27 mouse cellular contexts compared by ENCODE assay signal in the genomic region with DNA sequence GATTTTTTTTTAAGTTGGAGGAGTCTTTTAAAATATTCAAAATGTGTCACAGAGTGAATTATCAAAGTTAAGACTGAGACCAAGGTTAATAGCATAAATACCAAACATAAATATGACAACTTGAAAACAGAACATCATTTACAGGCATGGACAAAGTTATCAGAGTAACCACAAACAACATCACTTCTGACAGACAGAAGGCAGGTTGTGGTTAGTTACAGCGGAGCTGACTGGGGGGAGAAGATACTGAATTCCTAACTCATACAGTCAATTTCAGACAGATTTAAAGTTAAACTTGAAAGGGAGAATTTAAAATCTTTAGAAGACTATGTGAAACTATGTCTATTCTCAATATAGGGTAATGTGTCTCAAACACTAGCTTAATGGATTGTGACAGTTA.
"Had no signal": no experiment of that assay in that cellular context is flagged by ENCODE, and none has a peak within 500 bp of the region (broad histone marks: within the 10 kb centered on the region; RNA-seq: fewer than 3 reads in every experiment).

No protein-coding gene starts in this region.

- H3K9me3 ChIP-seq: embryonic facial prominence, embryonic 10.5 days; embryonic facial prominence, embryonic 12.5 days; embryonic facial prominence, embryonic 13.5 days; embryonic facial prominence, embryonic 15.5 days; forebrain, embryonic 10.5 days; forebrain, embryonic 12.5 days; forebrain, embryonic 13.5 days; forebrain, embryonic 15.5 days; heart, embryonic 10.5 days had no signal

- H3K27ac ChIP-seq: embryonic facial prominence, embryonic 10.5 days; embryonic facial prominence, embryonic 12.5 days; embryonic facial prominence, embryonic 13.5 days; embryonic facial prominence, embryonic 15.5 days; forebrain, embryonic 10.5 days; forebrain, embryonic 12.5 days; forebrain, embryonic 13.5 days; forebrain, embryonic 15.5 days; gastrocnemius, adult 2 months; heart, adult 2 months; heart, embryonic 10.5 days had no signal

- H3K9ac ChIP-seq: embryonic facial prominence, embryonic 12.5 days; embryonic facial prominence, embryonic 13.5 days; embryonic facial prominence, embryonic 15.5 days; forebrain, embryonic 12.5 days; forebrain, embryonic 13.5 days; forebrain, embryonic 15.5 days; forebrain, postnatal 0 days had no signal

- ATAC-seq: forebrain, embryonic 13.5 days; forebrain, embryonic 14.5 days; forebrain, embryonic 15.5 days; forebrain, embryonic 16.5 days had no signal

- H3K36me3 ChIP-seq: embryonic facial prominence, embryonic 12.5 days; embryonic facial prominence, embryonic 13.5 days; embryonic facial prominence, embryonic 15.5 days; forebrain, embryonic 12.5 days; forebrain, embryonic 15.5 days had no signal

- DNase-seq: cerebellum, adult 9-11 months; cerebellum, postnatal 10 days; cerebellum, postnatal 14 days; cerebellum, postnatal 25 days; cerebellum, postnatal 36 days; embryo, embryonic 11 days; gastrocnemius, adult 2 months; gastrocnemius, postnatal 10 days; gastrocnemius, postnatal 14 days; gastrocnemius, postnatal 25 days; gastrocnemius, postnatal 36 days; heart, adult 11 months; heart, adult 18-20 months; heart, adult 2 months had no signal

- H3K4me1 ChIP-seq: embryonic facial prominence, embryonic 12.5 days; embryonic facial prominence, embryonic 15.5 days; forebrain, embryonic 13.5 days; forebrain, embryonic 15.5 days had no signal

- H3K4me3 ChIP-seq: embryonic facial prominence, embryonic 10.5 days; embryonic facial prominence, embryonic 12.5 days; embryonic facial prominence, embryonic 13.5 days; embryonic facial prominence, embryonic 15.5 days; erythroblast, embryonic 14.5 days; forebrain, embryonic 10.5 days; forebrain, embryonic 12.5 days; forebrain, embryonic 13.5 days; forebrain, embryonic 15.5 days; gastrocnemius, adult 2 months; heart, adult 2 months; heart, embryonic 10.5 days had no signal

- H3K27me3 ChIP-seq: embryonic facial prominence, embryonic 12.5 days; embryonic facial prominence, embryonic 13.5 days; embryonic facial prominence, embryonic 15.5 days; forebrain, embryonic 12.5 days; forebrain, embryonic 13.5 days; forebrain, embryonic 15.5 days had no signal
